Mouse (Mus musculus) right cerebral cortex, postnatal 14 days (tissue): ENCODE results near the gene Plekha5.
A peak's percentile ranks its signal among the peaks of the same experiment; 100 is the strongest.

Experiments
- DNase-seq: peaks from one replicate; pipeline ENCODE4 v3.0.0; 2022

Plekha5 gene

GRCm38 (mm10) chr6:140423846-140424200 lies at the start of gene Plekha5:
Plekha5 (plus strand) TSS chr6:140424054.
- peak; percentile 64 for DNase-seq

GRCm38 (mm10) chr6:140375671-140376070 lies 48.2 kb upstream of the Plekha5 start:
- DNase-seq: no peak

DNA sequence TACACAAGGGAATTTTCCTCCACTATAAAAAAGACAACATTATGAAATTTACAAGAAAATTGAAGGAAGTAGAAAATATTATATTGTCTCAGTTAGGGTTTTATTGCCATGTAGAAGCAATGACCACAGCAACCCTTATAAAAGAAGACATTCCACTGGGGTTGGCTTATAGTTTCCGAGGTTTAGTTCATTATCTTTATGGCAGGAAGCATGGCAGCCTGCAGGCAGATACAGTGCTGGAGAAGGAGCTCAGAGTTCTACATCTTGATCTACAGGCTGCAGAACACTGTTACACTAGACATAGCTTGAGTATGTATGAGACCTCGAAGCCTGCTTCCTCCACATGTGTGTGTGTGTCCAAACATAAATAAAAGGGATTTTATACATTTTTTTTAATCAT lies 43.3 kb upstream of the Plekha5 start:
- DNase-seq: no peak

DNA sequence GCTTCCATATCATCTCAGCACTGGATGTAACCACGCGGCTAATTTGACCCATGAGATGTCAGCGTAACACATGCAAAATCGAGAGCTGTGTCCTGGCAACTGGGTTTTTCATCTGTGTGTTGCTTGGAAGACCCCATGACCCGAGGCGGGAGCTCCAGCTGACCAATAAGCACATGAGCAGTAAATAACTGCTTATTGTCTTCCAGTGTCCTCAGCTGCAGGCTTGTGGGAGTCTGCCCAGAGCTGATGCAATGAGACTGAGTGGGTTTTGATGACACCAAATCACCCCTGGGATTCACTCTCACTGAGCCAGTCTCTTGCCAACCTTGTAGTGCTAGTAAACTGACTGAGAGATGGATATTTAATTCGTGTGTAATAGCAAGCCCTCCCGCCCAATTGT lies 42.7 kb upstream of the Plekha5 start:
- no peak for DNase-seq

DNA sequence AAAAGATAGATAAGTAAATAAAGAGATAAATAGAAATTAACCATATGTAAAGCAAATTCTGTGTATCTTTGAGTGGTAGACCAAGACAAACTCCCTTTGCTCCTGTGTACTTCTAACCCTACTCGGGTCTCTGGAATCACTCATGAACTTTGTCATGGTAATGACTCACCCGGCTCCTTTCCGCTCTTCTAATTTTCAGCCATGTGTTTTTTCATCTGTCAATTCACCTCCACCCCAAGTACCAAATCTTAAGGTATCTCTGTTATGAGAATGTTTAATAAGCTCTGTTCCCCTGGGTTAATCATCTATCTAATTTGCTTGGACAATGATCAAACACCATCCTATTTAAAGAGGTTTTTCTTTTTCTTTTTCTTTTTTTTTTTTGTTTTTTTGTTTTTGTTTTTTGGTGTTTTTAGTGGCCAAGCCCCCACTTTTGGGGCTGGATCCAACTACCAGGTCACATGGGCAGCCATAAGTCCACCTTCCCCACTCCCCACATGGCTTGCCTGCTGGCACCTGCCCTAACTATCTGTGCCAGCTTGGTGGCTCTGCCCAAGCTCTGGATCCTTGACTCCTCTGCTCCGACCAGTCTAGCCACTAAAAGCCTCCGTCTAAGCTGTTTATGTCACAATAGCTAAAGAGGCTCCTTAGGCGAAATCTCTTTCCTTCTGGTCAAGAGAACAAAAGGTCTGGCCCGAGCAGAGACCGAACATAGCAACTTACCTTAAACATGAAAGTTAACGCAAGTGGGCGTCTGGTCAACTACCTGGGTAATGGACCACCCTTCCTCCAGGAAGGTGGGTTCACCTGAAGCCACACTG lies 40.1 kb upstream of the Plekha5 start:
- no peak for DNase-seq

- no peak for DNase-seq
Observed at GRCm38 (mm10) chr6:140396687-140397086, 27.2 kb upstream of the Plekha5 start.

GRCm38 (mm10) chr6:140402766-140403310 lies 21.0 kb upstream of the Plekha5 start:
- DNase-seq: no peak

- DNase-seq: no peak
Observed at GRCm38 (mm10) chr6:140411996-140412395, 11.9 kb upstream of the Plekha5 start.

GRCm38 (mm10) chr6:140423041-140423845 lies 611 bp upstream of the Plekha5 start:
- DNase-seq: no peak

DNA sequence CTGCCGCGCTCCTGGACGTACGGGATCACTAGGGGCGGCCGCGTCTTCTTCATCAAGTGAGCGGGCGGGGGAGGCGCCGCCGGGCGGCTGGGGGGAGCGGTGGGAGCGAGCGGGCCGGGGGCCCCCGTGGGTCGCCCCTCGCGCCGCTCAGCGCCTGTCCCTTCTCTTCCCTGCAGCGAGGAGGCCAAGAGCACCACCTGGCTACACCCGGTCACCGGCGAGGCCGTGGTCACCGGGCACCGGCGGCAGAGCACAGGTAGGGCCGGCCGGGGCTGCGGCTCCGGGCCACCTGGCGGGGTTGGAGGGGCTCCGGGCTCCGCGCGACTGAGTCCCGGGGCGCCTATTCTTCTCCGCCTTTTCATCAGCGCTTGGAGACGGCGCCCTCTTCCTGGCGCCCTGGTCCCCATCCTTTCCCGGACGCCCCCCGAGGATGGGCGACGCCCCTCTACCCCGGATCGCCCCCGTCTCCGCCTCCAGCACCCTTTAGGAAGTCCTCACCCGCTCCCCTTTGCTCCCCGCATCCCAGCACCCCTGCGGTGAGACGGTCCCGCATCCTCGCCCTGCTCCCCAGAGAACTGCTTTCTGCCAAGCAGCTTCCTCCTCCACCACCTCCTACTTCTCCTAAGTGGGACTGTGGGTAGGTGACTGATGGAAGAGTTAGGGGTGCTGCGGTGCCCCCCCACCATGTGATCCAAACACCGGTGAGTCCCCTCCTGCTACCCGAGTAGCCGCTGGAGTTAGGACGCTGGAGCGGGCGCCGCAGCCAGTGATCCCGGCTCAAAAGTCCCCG lies 542 bp downstream of the Plekha5 start:
- DNase-seq: peak; percentile 56

DNA sequence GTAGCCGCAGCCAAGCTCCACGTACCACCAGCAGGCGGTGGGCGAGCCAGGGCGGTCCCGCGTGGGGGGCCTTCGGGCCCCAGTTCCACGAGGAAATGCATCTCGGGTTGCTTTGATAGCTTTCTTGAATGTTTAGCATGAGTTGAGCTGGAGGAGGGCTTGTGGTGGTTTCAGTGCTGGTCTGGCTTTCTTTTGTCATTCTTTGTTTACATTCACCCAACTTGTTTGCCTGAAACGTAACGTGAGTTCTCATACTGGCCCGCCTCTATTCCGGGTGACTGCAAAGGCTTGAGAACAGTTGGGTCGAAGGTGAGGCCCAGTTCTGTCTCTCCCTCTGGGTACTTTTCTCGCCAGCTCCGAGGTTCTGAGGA lies 1.1 kb downstream of the Plekha5 start:
- DNase-seq: no peak

DNA sequence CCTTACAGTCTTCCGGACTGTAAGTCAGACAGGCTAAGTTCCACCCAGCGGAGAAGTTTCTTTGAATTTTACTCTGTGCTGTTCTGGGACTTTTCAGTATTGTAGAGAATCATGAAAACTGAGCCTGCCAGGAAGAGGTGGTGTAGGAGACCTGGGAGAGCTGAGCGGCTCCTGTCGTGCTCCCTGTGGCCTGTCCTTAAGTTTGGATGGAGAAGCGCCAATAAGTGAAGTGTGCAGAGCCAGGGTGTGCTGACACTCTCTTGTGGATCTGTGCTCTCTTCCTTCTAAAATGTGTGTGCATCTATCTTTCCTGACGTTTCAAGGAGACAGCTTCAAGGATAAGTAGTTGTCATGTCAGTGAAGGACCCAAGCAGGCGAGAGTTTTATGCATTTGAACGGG lies 5.4 kb downstream of the Plekha5 start:
- no peak for DNase-seq

- DNase-seq: no peak
Observed at GRCm38 (mm10) chr6:140432363-140432762, 8.5 kb downstream of the Plekha5 start.

GRCm38 (mm10) chr6:140443374-140443773 lies 19.5 kb downstream of the Plekha5 start:
- DNase-seq: peak; percentile 61

DNA sequence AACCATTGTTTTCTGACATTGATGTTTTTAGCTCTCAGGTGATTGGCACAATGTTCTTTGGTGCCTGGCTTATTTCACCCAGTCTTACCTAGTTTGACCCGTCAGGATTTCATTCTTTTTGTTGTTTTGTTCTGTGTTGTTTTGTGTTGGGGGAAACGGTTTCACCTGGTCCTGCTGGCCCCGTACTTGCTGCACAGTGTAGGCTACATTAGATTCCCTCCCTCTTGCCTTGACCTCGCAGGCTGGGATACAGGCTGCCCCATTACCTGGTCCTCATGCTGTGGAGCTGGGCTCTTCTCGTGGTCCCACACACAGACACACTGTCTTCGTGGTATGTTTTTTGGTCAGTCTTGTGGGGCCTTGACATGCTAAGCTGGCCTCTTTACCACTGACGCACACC lies 20.3 kb downstream of the Plekha5 start:
- DNase-seq: no peak

DNA sequence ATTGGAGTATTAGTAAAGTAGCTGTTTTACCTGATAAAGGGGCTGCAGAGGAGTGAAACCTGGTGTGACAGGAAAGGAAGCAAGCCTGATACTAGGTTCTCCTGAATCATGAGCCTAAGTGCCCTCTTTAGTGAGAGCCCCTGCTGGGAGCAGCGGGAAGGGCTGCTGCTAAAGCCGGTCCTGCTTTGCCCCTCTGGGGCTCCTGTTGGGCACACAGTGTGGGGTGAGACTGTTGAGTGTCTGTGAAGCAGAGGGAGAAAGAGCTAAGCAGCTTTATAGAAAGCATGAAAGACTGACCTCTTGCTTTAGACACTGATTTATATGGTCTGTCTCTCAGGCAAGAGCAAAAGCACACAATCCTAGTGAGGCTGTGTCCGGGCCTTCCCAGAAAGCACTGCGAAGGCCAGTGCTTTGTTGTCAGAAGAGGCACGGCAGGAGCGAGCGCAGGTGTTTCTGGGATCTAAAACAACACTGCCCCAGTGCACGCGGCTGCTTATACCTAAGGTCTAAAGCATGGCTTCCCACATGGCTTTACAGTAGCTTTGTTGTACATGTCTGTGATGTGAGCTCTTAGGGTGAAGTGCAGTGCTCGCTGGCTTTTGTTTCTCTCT lies 21.1 kb downstream of the Plekha5 start:
- DNase-seq: no peak

DNA sequence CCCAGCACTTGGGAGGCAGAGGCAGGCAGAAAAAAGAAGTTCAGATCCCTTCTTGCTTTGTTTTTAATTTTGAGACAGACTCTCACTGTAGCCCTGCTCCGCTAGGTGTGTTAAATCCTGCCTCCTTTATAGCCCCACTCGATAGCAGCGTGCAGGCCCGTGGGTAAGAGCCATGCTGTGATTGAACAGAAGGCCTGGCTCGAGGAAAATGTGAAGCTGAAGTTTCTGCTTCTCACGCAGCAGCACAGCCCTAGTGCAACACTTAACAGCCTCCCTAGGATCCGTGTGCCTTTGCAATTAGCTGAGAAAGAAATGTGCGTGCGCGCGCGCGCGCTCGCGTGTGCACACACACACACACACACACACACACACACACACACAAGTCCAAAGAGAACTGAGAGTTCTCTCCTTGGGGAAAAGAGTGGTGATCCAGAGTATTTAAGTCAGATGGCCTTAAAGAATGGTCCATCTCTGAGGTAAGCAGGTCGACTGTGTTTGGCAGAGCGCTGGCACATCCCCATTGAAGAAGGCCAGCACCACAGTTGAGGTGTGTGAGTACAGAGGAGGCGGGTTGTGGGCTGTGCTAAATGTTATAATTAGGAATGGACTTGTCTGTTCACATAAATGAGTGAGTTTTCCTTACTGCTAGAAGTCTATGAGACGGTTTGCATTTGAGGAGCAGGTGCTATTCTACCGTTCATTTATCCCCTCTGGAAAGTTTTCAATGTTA lies 24.3 kb downstream of the Plekha5 start:
- DNase-seq: no peak

DNA sequence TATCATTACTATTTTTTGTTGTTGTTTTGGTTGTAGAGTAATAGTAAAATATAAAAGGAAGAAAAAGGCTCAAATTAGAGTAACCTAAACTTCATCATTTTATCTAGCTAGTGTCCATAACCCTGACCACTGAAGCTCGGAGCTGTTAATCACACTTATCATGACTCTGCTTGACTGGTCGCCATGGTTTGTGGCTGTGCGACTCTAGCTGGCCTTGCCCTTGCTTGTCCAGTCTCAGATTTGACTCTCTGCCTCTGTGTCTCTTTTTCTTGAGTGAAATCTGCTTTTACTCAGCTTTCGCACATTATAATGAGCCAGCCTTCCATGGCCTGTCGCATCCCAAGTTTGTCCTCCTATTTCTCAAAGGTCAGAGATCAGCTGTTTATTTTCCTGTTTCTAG lies 26.8 kb downstream of the Plekha5 start:
- no peak for DNase-seq

GRCm38 (mm10) chr6:140452736-140453135 lies 28.9 kb downstream of the Plekha5 start:
- no peak for DNase-seq

DNA sequence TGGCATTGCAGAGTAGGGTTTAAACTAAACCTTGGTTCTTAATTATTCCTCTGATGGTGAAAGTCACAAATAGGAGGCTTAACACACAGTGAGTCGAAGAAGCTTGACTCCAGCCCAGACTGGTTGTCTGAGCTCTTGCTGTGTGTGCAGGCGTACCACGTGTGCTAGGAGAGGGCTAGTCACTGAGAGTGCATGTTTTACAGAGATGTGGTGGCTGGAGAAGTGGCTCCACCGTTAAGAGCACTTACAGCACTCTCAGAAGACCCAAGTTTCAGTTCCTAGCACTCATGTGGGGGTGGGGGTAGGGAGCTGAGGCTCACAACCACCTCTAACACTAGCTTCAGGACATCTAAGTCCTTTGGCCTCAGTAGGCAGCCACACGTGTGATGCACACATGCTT lies 29.6 kb downstream of the Plekha5 start:
- no peak for DNase-seq

DNA sequence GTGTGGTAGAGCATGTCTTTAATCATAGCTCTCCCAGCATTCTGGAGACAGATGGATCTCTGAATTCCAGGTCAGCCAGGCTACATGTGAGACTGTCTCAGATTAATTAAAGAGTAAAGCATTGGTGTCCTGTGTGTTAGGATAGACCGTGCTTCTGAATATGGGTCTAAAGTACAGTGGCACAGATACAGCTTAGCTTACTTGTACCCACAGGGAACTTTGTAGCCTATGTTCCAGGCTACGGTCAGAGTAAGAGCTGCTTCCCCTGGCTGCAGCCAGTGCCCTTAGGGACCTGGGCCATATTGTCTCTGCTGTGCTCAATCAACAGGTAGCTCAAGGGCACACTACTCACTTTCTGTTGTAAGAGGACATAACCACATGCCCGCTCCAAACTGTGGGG lies 30.5 kb downstream of the Plekha5 start:
- DNase-seq: no peak

DNA sequence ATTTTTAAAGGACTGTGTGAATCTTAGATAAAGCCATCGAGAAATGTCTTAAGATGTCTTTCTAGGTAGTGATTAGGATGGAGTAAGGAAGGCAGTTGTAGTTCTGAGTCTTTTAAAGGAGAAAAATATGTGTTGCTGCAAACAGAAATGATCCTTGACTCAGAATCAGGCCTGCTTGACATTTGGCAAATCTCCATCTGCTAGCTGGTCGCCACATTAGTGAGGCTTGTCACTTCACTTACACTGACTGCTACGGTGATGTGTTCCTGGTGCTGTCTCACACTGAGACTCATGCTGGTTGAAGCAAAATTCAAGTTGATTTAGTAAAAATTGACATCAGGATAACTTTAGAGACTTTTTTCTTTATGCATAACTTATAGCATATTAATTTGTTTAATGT lies 32.0 kb downstream of the Plekha5 start:
- DNase-seq: no peak
